Mouse (Mus musculus): ENCODE data around the gene Tnpo3.

GRCm38 (mm10) chr6:29623857-29624256, 14.2 kb upstream of the Tnpo3 start:
- TF ChIP-seq GATA1 (IDR thresholded peaks at IDR 0.05; ENCODE audit: borderline replicate concordance, low read length) (no peak), FLI1 (IDR thresholded peaks at IDR 0.05; ENCODE audit: low read length) (no peak)

Measured in megakaryocyte, embryonic 14.5 days (primary cell).